Mouse (Mus musculus): ENCODE measurements around the gene Klrb1.
"Not testable (repeated sequence)": the region's sequence is repeated elsewhere in the genome, so short reads cannot be mapped to it uniquely, and the experiment has no call there.

- not testable (repeated sequence) for TF ChIP-seq GATA1, TAL1 (IDR thresholded peaks at IDR 0.05; ENCODE audit: low read length)
Observed at GRCm38 (mm10) chr6:128754748-128755401, 32.0 kb upstream of the Klrb1 start.
